Mouse (Mus musculus): Measurements from ENCODE around the gene Cyb561d2.

- no peak for TF ChIP-seq CTCF (IDR thresholded peaks at IDR 0.05)
- no peak for TF ChIP-seq EP300 (IDR thresholded peaks at IDR 0.05)
Observed at GRCm38 (mm10) chr9:107581584-107581983, 39.6 kb upstream of the Cyb561d2 start.
